Mouse (Mus musculus): Measurements from ENCODE around the gene Sec11a. TPM values are rescaled to one million over a fixed set of nuclear protein-coding genes. Genes with fewer than 3 reads are reported as not detected.

Gene Sec11a
- total RNA-seq, 2 experiments from 2014 or later: 54.5 to 58.6 TPM

GRCm38 (mm10) chr7:80864151-80864550, 83.4 kb downstream of the Sec11a start:
- DNase-seq (ENCODE audit: extremely low spot score in 1 of 2, low spot score in 1 of 2): no peak

- DNase-seq (ENCODE audit: extremely low spot score in 1 of 2, low spot score in 1 of 2): no peak
These were observed 84.1 kb downstream of the Sec11a start for GRCm38 (mm10) chr7:80863520-80863919.

GRCm38 (mm10) chr7:80862475-80862874, 85.1 kb downstream of the Sec11a start:
- no peak for DNase-seq (ENCODE audit: extremely low spot score in 1 of 2, low spot score in 1 of 2)

- DNase-seq (ENCODE audit: extremely low spot score in 1 of 2, low spot score in 1 of 2): peak; percentile 67 to 84
These were observed 86.8 kb downstream of the Sec11a start, which contains the start of gene Zscan2 for GRCm38 (mm10) chr7:80860729-80861274. TSS of gene Zscan2 (plus strand) at chr7:80860920.

- DNase-seq (ENCODE audit: extremely low spot score in 1 of 2, low spot score in 1 of 2): peak in 1 of 2 experiments; percentile 38
These were observed 87.4 kb downstream of the Sec11a start for GRCm38 (mm10) chr7:80860227-80860626.

GRCm38 (mm10) chr7:80857181-80857580, 90.4 kb downstream of the Sec11a start:
- peak; percentile 54 to 75 for DNase-seq (ENCODE audit: extremely low spot score in 1 of 2, low spot score in 1 of 2)

- DNase-seq (ENCODE audit: extremely low spot score in 1 of 2, low spot score in 1 of 2): no peak
These were observed 92.3 kb downstream of the Sec11a start for GRCm38 (mm10) chr7:80855316-80855715.

Other genes starting within 250 kb of the Sec11a start
- gene Iqgap1, start 121.8 kb downstream of the Sec11a start, total RNA-seq (2021): 10 to 100 TPM; 15.9 to 23.3 TPM
- gene Zscan2, start 86.9 kb downstream of the Sec11a start, total RNA-seq (2021): 10 to 100 TPM; 14.1 to 15.1 TPM
- 10 to 100 TPM; 27.9 to 28.0 TPM for gene Wdr73, start 46.5 kb downstream of the Sec11a start, total RNA-seq (2021)
- 10 to 100 TPM in 1 of 2 experiments, 1 to 10 TPM in 1; 9.3 to 12.3 TPM for gene Nmb, start 42.7 kb downstream of the Sec11a start, total RNA-seq (2021)
- 10 to 100 TPM; 20.1 to 20.8 TPM for gene Zfp592, start 45.9 kb upstream of the Sec11a start, total RNA-seq (2021)
- gene Alpk3, start 109.8 kb upstream of the Sec11a start, total RNA-seq (2021): 1 to 10 TPM in 1 of 2 experiments, under 1 TPM in 1; 0.68 to 1.1 TPM
- not detected for gene Slc28a1, start 167.0 kb upstream of the Sec11a start, total RNA-seq (2021)